Mouse (Mus musculus): ENCODE data around the gene Nup210.
A peak's percentile ranks its signal among the peaks of the same experiment; 100 is the strongest.

The Nup210 gene

GRCm38 (mm10) chr6:91116244-91117145 lies at the start of gene Nup210:
Gene Nup210, minus strand, starts transcription at chr6:91116829.
- DNase-seq (ENCODE audit: low spot score in 2 of 2): peak; percentile 92 to 95

GRCm38 (mm10) chr6:91165210-91165609 lies 48.6 kb upstream of the Nup210 start:
- DNase-seq (ENCODE audit: low spot score in 2 of 2): peak; percentile 45 to 61

GRCm38 (mm10) chr6:91164584-91164983 lies 48.0 kb upstream of the Nup210 start:
- no peak for DNase-seq (ENCODE audit: low spot score in 2 of 2)

- no peak for DNase-seq (ENCODE audit: low spot score in 2 of 2)
Observed at GRCm38 (mm10) chr6:91163195-91163911, 46.7 kb upstream of the Nup210 start.

- no peak for DNase-seq (ENCODE audit: low spot score in 2 of 2)
Observed at GRCm38 (mm10) chr6:91162314-91162713, 45.7 kb upstream of the Nup210 start.

- no peak for DNase-seq (ENCODE audit: low spot score in 2 of 2)
Observed at GRCm38 (mm10) chr6:91161506-91162235, 45.0 kb upstream of the Nup210 start.

- no peak for DNase-seq (ENCODE audit: low spot score in 2 of 2)
Observed at GRCm38 (mm10) chr6:91160976-91161375, 44.3 kb upstream of the Nup210 start.

- peak in 1 of 2 experiments; percentile 44 for DNase-seq (ENCODE audit: low spot score in 2 of 2)
Observed at GRCm38 (mm10) chr6:91160399-91160798, 43.8 kb upstream of the Nup210 start.

- DNase-seq (ENCODE audit: low spot score in 2 of 2): no peak
Observed at GRCm38 (mm10) chr6:91159047-91159446, 42.4 kb upstream of the Nup210 start.

GRCm38 (mm10) chr6:91157237-91157570 lies 40.6 kb upstream of the Nup210 start:
- DNase-seq (ENCODE audit: low spot score in 2 of 2): no peak

- DNase-seq (ENCODE audit: low spot score in 2 of 2): peak; percentile 92 to 95
Observed at GRCm38 (mm10) chr6:91156554-91157236, 40.1 kb upstream of the Nup210 start, which contains the start of gene Hdac11. Gene Hdac11, plus strand, starts transcription at chr6:91156665.

GRCm38 (mm10) chr6:91156062-91156461 lies 39.4 kb upstream of the Nup210 start:
- DNase-seq (ENCODE audit: low spot score in 2 of 2): no peak

- no peak for DNase-seq (ENCODE audit: low spot score in 2 of 2)
Observed at GRCm38 (mm10) chr6:91155286-91155685, 38.7 kb upstream of the Nup210 start.

GRCm38 (mm10) chr6:91154685-91155084 lies 38.1 kb upstream of the Nup210 start:
- DNase-seq (ENCODE audit: low spot score in 2 of 2): no peak

- peak; percentile 70 to 84 for DNase-seq (ENCODE audit: low spot score in 2 of 2)
Observed at GRCm38 (mm10) chr6:91153549-91154064, 37.0 kb upstream of the Nup210 start.

- no peak for DNase-seq (ENCODE audit: low spot score in 2 of 2)
Observed at GRCm38 (mm10) chr6:91152892-91153548, 36.4 kb upstream of the Nup210 start.

- no peak for DNase-seq (ENCODE audit: low spot score in 2 of 2)
Observed at GRCm38 (mm10) chr6:91147152-91147770, 30.6 kb upstream of the Nup210 start.

- DNase-seq (ENCODE audit: low spot score in 2 of 2): no peak
Observed at GRCm38 (mm10) chr6:91146443-91147151, 30.0 kb upstream of the Nup210 start.

- DNase-seq (ENCODE audit: low spot score in 2 of 2): no peak
Observed at GRCm38 (mm10) chr6:91145572-91145971, 28.9 kb upstream of the Nup210 start.

- DNase-seq (ENCODE audit: low spot score in 2 of 2): no peak
Observed at GRCm38 (mm10) chr6:91145056-91145455, 28.4 kb upstream of the Nup210 start.
